15 mouse cellular contexts compared by ENCODE assay signal in the genomic region with DNA sequence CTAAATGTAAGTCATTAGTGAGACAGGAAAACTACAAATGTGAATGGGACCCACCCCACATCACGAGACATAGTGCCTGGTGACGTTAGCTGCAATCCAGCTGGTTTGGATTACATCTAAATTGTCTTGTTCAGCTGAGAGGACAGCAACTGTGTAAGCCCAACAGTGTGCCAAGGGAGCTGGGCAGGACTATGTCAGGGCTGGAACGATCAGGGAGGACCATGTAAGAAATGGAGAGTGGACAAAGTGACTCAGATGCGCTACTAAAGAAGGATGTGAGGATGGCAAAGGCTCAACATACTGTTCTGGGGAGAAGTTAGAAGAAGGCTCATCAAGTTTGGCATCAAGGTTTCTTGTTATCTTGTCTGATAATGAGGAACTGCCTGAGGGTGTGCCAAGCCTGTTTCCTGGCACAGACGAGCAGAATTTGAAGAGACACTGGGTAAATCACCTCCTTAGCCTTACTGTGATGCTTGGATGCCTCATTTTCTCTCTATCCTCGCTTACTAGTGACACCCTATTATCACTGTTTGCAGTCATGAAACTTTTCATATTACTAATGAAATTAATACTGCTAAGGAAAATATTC.
DNase-seq lines count a peak whose midpoint lies in the region; TF ChIP-seq lines count a peak whose summit lies in the region.
"Had no signal": no experiment of that assay in that cellular context is flagged by ENCODE, and none has a peak within 500 bp of the region (broad histone marks: within the 10 kb centered on the region; RNA-seq: fewer than 3 reads in every experiment).

No protein-coding gene starts in this region.

- no peak for TF ChIP-seq CTCF in cerebellum, adult 2 months (IDR thresholded peaks at IDR 0.05; ENCODE audit: borderline replicate concordance, insufficient read depth, low read depth, low read length)

- H3K4me1 ChIP-seq in cerebellum, adult 2 months (ENCODE audit: control insufficient read depth, insufficient read depth, low read length) = peaks cover 7% of the 10 kb centered on the region; the same call in 1 of the 2 replicates
- H3K4me1 ChIP-seq: embryonic facial prominence, embryonic 10.5 days had no signal

- H3K4me3 ChIP-seq in cerebellum, adult 2 months (replicated peaks; ENCODE audit: insufficient read depth, low read depth, low read length) = no peak overlapping the region
- H3K4me3 ChIP-seq: embryonic facial prominence, embryonic 10.5 days; forebrain, embryonic 15.5 days; heart, embryonic 12.5 days; hindbrain, embryonic 15.5 days had no signal

- no peak overlapping the region for H3K27ac ChIP-seq in cerebellum, adult 2 months (ENCODE audit: insufficient read depth, low read length)
- H3K27ac ChIP-seq: embryonic facial prominence, embryonic 10.5 days; forebrain, embryonic 15.5 days; hindbrain, embryonic 15.5 days had no signal

- WGBS in cerebellum, adult 2 months = 53% methylated on average over 6 of the region's 6 CpGs

- peak; percentile 7 for DNase-seq in adrenal gland, adult 2 months
- DNase-seq in adrenal gland, adult 8-10 months = no peak
- DNase-seq in cerebellum, postnatal 14 days = peak; percentile 45 to 54
- no peak for DNase-seq in cerebellum, adult 2 months
- DNase-seq in left cerebral cortex, postnatal 4 days = peak; percentile 43
- DNase-seq in left cerebral cortex, postnatal 25 days (ENCODE audit: low spot score in 2 of 2) = no peak
- no peak for DNase-seq in heart, postnatal 36 days
- DNase-seq: cerebellum, adult 8-10 months; gastrocnemius, postnatal 36 days; kidney, adult 11 months; kidney, adult 9 months had no signal

- intact Hi-C loops in left cerebral cortex, postnatal 4 days (cut with DNase I) = loop anchor here (10.0 kb wide), 1 partner anchor 922 kb away; no protein-coding TSS in a partner anchor
- intact Hi-C loops in left cerebral cortex, postnatal 25 days (cut with DNase I) = loop anchor here (5.0 to 10.0 kb wide), 2 partner anchors 105 to 132 kb away; no protein-coding TSS in a partner anchor
- intact Hi-C loops in heart, postnatal 36 days (cut with DNase I) = loop anchor here (5.0 kb wide), 1 partner anchor 145 kb away; no protein-coding TSS in a partner anchor

- H3K27me3 ChIP-seq in cerebellum, adult 2 months (ENCODE audit: control insufficient read depth, insufficient read depth, low read length) = no peaks in the 10 kb centered on the region
- H3K27me3 ChIP-seq: forebrain, embryonic 15.5 days; heart, embryonic 12.5 days; hindbrain, embryonic 15.5 days had no signal

- no peak for TF ChIP-seq POLR2A in cerebellum, adult 2 months (IDR thresholded peaks at IDR 0.05; ENCODE audit: borderline replicate concordance, insufficient read depth, low read length)

Comparison
In these comparisons a context has a peak if more than half of its experiments do, and no peak if none do; other contexts are left out.
1. DNase-seq: peak in adrenal gland, adult 2 months (single experiment), cerebellum, postnatal 14 days (2 of 2) and left cerebral cortex, postnatal 4 days (single experiment); none in adrenal gland, adult 8-10 months (single experiment), cerebellum, adult 2 months (0 of 2), left cerebral cortex, postnatal 25 days (0 of 2) and heart, postnatal 36 days (0 of 2).